Mouse (Mus musculus) liver, embryonic 14.5 days (tissue): ENCODE results near the gene Grik3.

Experiments
- CTCF ChIP-seq: IDR thresholded peaks from 2 replicates; pipeline ENCODE4 v1.5.1; 2016; ENCODE audit warnings: antibody characterized with exemption, low read depth, control low read depth
- EP300 ChIP-seq: IDR thresholded peaks from 2 replicates; pipeline ENCODE4 v1.6.1; 2016; ENCODE audit warnings: antibody characterized with exemption, low read depth

GRCm38 (mm10) chr4:125526425-125526824 is 35.9 kb downstream of the Grik3 start:
- TF ChIP-seq CTCF = no peak
- TF ChIP-seq EP300 = no peak
